Mouse (Mus musculus): ENCODE results near the gene D130043K22Rik.

The D130043K22Rik gene

GRCm38 (mm10) chr13:24905422-24905821, 60.5 kb downstream of the D130043K22Rik start:
- DNase-seq: no peak

GRCm38 (mm10) chr13:24906831-24907570, 62.1 kb downstream of the D130043K22Rik start:
- no peak for DNase-seq

- no peak for DNase-seq
Observed at GRCm38 (mm10) chr13:24909112-24909511, 64.2 kb downstream of the D130043K22Rik start.

- DNase-seq: no peak
Observed at GRCm38 (mm10) chr13:24913576-24913975, 68.6 kb downstream of the D130043K22Rik start.

GRCm38 (mm10) chr13:24914915-24915314, 70.0 kb downstream of the D130043K22Rik start:
- no peak for DNase-seq

GRCm38 (mm10) chr13:24915831-24916230, 70.9 kb downstream of the D130043K22Rik start:
- no peak for DNase-seq

- DNase-seq: peak; percentile 63
Observed at GRCm38 (mm10) chr13:24920333-24920977, 75.5 kb downstream of the D130043K22Rik start.

- no peak for DNase-seq
Observed at GRCm38 (mm10) chr13:24921281-24921680, 76.3 kb downstream of the D130043K22Rik start.

- DNase-seq: no peak
Observed at GRCm38 (mm10) chr13:24923991-24924390, 79.1 kb downstream of the D130043K22Rik start.

- DNase-seq: no peak
Observed at GRCm38 (mm10) chr13:24930591-24930990, 85.7 kb downstream of the D130043K22Rik start.

GRCm38 (mm10) chr13:24933199-24933598, 88.3 kb downstream of the D130043K22Rik start:
- DNase-seq: no peak

- no peak for DNase-seq
Observed at GRCm38 (mm10) chr13:24936772-24937107, 91.8 kb downstream of the D130043K22Rik start.

- DNase-seq: peak; percentile 52 to 53
Observed at GRCm38 (mm10) chr13:24937108-24937838, 92.3 kb downstream of the D130043K22Rik start, which contains the start of gene Aldh5a1. Aldh5a1 (minus strand) TSS chr13:24937661.

- no peak for DNase-seq
Observed at GRCm38 (mm10) chr13:24937839-24938166, 92.9 kb downstream of the D130043K22Rik start.

- DNase-seq: peak; percentile 74 to 76
Observed at GRCm38 (mm10) chr13:24938683-24939082, 93.7 kb downstream of the D130043K22Rik start.

- DNase-seq: no peak
Observed at GRCm38 (mm10) chr13:24939472-24939871, 94.5 kb downstream of the D130043K22Rik start.

GRCm38 (mm10) chr13:24942512-24943282, 97.8 kb downstream of the D130043K22Rik start, which contains the start of gene Gpld1:
Gpld1 (plus strand) TSS chr13:24943152.
- no peak for DNase-seq

- no peak for DNase-seq
Observed at GRCm38 (mm10) chr13:24943303-24943702, 98.4 kb downstream of the D130043K22Rik start.

- DNase-seq: no peak
Observed at GRCm38 (mm10) chr13:24945567-24945966, 100.6 kb downstream of the D130043K22Rik start.

- DNase-seq: no peak
Observed at GRCm38 (mm10) chr13:24947158-24947557, 102.2 kb downstream of the D130043K22Rik start.

GRCm38 (mm10) chr13:24948870-24949269, 103.9 kb downstream of the D130043K22Rik start:
- DNase-seq: no peak

Data from B cell, adult 2 months (primary cell).